ENCODE assay signal across 8 mouse cellular contexts in genomic region chr12:52603695-52604255, GRCm38 (mm10).
DNase-seq lines count a peak whose midpoint lies in the region; ATAC-seq lines count a peak whose summit lies in the region.

No protein-coding gene starts in this region.

- no peaks in the 10 kb centered on the region for H3K36me3 ChIP-seq in heart, embryonic 13.5 days
- H3K36me3 ChIP-seq in liver, embryonic 15.5 days (replicated peaks) = no peaks in the 10 kb centered on the region

- no peaks in the 10 kb centered on the region for H3K27me3 ChIP-seq in heart, embryonic 13.5 days (replicated peaks)
- H3K27me3 ChIP-seq in liver, embryonic 15.5 days = no peaks in the 10 kb centered on the region

- peak; percentile 68 to 70 for DNase-seq in cerebellum, adult 18-20 months
- no peak for DNase-seq in cerebellum, adult 8-10 months
- peak; percentile 91 for DNase-seq in adipocyte (ENCODE audit: low spot score)
- peak; percentile 64 to 79 for DNase-seq in kidney, postnatal 25 days

- WGBS in heart, embryonic 13.5 days = under 1% methylated on average over 21 of the region's 21 CpGs
- WGBS in liver, embryonic 15.5 days (ENCODE audit: insufficient replicate concordance) = 0% methylated on average over 21 of the region's 21 CpGs

- peaks cover 1% of the 10 kb centered on the region; the same call in 1 of the 2 replicates for H3K9me3 ChIP-seq in heart, embryonic 13.5 days
- no peaks in the 10 kb centered on the region for H3K9me3 ChIP-seq in liver, embryonic 15.5 days (replicated peaks)

- peak overlapping the region; percentile 82 for H3K9ac ChIP-seq in heart, embryonic 13.5 days
- H3K9ac ChIP-seq in liver, embryonic 15.5 days = peak overlapping the region; percentile 80

- peak overlapping the region; percentile 75 for H3K4me3 ChIP-seq in heart, embryonic 13.5 days
- H3K4me3 ChIP-seq in liver, embryonic 15.5 days (replicated peaks) = peak overlapping the region; percentile 81

- peaks cover 8% of the 10 kb centered on the region; the same call in 1 of the 2 replicates for H3K4me1 ChIP-seq in heart, embryonic 13.5 days
- peaks cover 23% of the 10 kb centered on the region for H3K4me1 ChIP-seq in liver, embryonic 15.5 days (replicated peaks)

- peak overlapping the region; percentile 78 for H3K4me2 ChIP-seq in heart, embryonic 13.5 days
- H3K4me2 ChIP-seq in liver, embryonic 15.5 days = peak overlapping the region; percentile 91

- peak; percentile 34 for ATAC-seq in erythroblast, adult 5-6 weeks (replicated peaks; ENCODE audit: low FRiP score, poor library complexity, severe bottlenecking)
- ATAC-seq in heart, embryonic 13.5 days (ENCODE audit: extremely low read depth, insufficient number of reproducible peaks, low FRiP score, low TSS enrichment) = peak; percentile 61
- ATAC-seq in liver, embryonic 15.5 days (ENCODE audit: insufficient read depth) = peak; percentile 78
- peak; percentile 1 for ATAC-seq in neutrophil, adult 5-6 weeks (ENCODE audit: extremely low read depth, insufficient number of reproducible peaks, low FRiP score, poor library complexity, severe bottlenecking)

- H3K27ac ChIP-seq in heart, embryonic 13.5 days (replicated peaks) = peak overlapping the region; percentile 94
- peak overlapping the region; percentile 89 for H3K27ac ChIP-seq in liver, embryonic 15.5 days (replicated peaks)

Comparison
In these comparisons a context has a peak if more than half of its experiments do, and no peak if none do; other contexts are left out.
1. ATAC-seq: peak in every context shown above with its lines; median percentile 78 in liver, embryonic 15.5 days; 61 in heart, embryonic 13.5 days; 34 in erythroblast, adult 5-6 weeks; 1 in neutrophil, adult 5-6 weeks.